Mouse (Mus musculus): ENCODE data around the gene Kcnq1.

Kcnq1 gene

GRCm38 (mm10) chr7:143313572-143314319, 207.6 kb downstream of the Kcnq1 start:
- DNase-seq (ENCODE audit: low spot score in 2 of 2), result no peak

GRCm38 (mm10) chr7:143318512-143318911, 212.3 kb downstream of the Kcnq1 start:
- no peak for DNase-seq (ENCODE audit: low spot score in 2 of 2)

- no peak for DNase-seq (ENCODE audit: low spot score in 2 of 2)
These were observed 214.2 kb downstream of the Kcnq1 start for GRCm38 (mm10) chr7:143320367-143320766.

- no peak for DNase-seq (ENCODE audit: low spot score in 2 of 2)
These were observed 218.9 kb downstream of the Kcnq1 start for GRCm38 (mm10) chr7:143325051-143325450.

DNA sequence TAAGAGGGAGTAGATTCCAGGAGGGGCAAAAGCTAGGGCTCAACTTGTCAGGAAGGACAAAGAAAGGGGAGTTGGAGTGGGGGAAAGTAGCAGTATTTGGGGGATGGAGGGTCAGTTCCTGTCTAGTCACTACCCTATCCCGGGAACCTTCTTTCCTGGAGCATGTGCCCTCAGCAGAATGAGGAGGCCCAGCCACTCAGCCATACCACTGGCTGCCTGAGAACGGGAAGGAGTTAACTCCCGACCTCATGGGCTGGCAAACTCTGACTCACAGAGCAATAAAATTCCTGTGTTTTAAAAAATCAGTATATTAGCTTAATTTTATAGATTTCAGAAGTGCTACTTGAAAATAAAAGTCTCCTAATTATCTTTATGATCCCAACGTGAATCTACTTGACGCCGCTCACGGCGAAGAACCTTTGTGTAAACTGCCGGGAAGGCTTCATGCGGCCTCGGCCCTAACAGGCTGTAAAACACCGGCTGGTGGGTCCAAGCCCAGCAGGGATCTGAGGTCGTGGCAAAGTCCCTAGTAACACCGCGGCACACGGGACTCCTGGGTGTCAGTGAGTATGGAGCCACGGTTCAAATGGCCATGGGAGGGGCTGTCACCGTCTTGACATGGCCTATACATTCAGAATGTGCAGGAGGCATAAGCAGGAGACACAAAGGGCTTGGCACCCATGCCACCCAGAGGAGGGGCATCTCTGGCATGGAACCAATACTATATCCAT, 222.2 kb downstream of the Kcnq1 start:
- no peak for DNase-seq (ENCODE audit: low spot score in 2 of 2)

GRCm38 (mm10) chr7:143329110-143329810, 223.1 kb downstream of the Kcnq1 start:
- no peak for DNase-seq (ENCODE audit: low spot score in 2 of 2)

DNA sequence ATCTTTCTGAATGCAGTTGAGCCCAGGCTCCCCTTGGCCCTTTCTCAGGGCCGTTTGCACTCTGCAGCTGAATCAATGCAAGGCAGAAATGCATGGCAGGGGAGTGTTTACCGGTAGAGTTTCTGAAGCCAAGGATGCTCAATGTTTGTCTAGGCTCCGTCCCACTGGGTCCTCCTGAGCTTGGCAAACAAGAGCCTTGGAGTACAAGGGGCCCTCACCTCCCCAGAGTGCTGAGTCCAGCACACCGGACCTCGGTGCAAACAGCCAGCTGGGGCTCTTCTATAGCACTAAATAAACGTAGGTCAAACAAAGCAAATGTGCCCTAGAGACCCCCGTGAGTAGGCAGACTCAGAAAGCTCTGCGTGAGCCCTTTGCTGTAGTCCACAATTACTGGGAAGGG, 226.9 kb downstream of the Kcnq1 start:
- no peak for DNase-seq (ENCODE audit: low spot score in 2 of 2)

GRCm38 (mm10) chr7:143333604-143334003, 227.4 kb downstream of the Kcnq1 start:
- no peak for DNase-seq (ENCODE audit: low spot score in 2 of 2)

- no peak for DNase-seq (ENCODE audit: low spot score in 2 of 2)
These were observed 232.5 kb downstream of the Kcnq1 start for GRCm38 (mm10) chr7:143338690-143339089.

- no peak for DNase-seq (ENCODE audit: low spot score in 2 of 2)
These were observed 234.6 kb downstream of the Kcnq1 start for GRCm38 (mm10) chr7:143340601-143341281.

GRCm38 (mm10) chr7:143341301-143341980, 235.3 kb downstream of the Kcnq1 start:
- DNase-seq (ENCODE audit: low spot score in 2 of 2), result no peak

DNA sequence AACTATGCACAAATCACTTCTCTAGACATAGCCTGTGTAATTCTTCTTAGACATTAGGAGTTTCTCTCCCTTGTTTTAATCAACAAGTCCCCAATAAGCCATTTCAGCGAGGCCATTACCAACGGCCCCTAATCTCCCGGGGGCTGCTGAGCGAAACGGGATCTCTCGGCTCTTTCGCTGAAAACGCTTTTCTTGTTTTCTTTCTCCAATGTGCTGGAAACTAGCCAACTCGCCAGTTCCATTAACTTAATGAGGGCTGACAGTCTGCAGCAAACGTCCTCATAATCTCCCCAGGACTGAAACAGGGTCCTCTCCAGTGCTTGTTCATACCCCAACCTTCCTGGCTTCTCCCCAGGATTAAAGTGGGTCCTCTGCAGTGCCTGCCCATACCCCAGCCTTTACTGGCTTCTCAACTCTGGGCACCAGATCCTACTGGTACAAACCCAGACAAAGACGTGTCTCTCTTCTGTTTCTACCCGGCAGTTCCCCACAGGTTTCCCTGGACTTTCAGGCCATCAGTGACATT, 237.7 kb downstream of the Kcnq1 start:
- no peak for DNase-seq (ENCODE audit: low spot score in 2 of 2)

GRCm38 (mm10) chr7:143349287-143349686, 243.1 kb downstream of the Kcnq1 start:
- no peak for DNase-seq (ENCODE audit: low spot score in 2 of 2)

- no peak for DNase-seq (ENCODE audit: low spot score in 2 of 2)
These were observed 243.7 kb downstream of the Kcnq1 start for GRCm38 (mm10) chr7:143349848-143350247.

DNA sequence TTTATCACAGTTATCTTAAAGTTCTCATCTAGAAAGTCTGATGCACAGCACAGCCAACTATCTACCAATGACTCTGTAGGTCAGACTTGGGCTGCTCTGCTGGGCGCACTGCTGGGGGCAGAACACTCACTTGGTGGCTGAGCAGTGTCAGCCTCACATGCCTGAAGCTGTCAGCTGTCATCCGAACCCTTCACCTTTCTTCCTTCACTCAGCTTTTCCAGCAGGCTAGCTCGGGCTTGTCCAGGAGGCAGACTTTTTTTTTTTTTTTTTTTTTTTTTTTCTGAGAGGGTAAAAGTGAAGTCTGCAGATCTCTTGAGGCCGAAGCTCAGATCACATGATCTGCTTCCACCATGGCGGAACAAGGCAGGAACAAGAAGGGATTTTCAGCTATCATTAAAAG, 249.7 kb downstream of the Kcnq1 start:
- DNase-seq (ENCODE audit: low spot score in 2 of 2), result no peak

DNA sequence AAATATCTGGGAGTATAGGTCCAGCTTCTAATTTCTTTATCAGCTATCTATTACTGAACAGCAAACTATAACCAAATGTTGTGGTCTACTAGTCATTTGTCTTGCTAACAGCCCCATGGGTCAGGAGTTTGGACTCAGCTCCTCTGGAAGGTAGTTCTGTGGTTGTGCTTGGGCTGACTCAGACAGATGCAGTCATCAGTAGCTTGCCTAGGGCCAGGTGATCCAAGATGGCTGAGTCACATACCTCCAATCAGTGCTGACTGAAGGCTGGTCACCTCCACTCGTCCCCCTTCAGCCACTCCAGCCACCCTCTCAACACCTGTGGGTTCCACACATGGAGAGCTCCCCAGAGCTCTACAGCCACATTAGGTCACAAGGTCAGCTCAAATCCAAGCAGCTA, 250.9 kb downstream of the Kcnq1 start:
- no peak for DNase-seq (ENCODE audit: low spot score in 2 of 2)

GRCm38 (mm10) chr7:143357831-143358230, 251.7 kb downstream of the Kcnq1 start:
- no peak for DNase-seq (ENCODE audit: low spot score in 2 of 2)

DNA sequence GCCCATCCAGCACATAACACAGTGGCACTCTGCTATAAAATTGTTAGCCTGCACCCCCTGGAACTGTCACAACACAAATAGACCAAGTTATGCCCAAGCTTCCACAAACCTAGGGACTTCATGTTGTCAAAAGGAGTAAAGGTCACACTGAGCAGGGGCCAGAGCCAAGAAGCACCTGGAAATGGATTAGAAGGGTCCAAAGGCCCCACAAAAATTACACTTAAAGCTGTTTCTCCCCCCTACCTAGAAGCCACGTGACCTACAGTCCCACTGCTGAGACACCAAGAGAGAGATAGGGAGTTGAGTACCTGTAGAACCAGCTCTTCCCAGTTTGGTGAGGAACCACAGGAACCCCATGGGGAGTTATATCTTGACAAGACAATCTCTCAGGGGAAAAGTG, 253.6 kb downstream of the Kcnq1 start:
- no peak for DNase-seq (ENCODE audit: low spot score in 2 of 2)

DNA sequence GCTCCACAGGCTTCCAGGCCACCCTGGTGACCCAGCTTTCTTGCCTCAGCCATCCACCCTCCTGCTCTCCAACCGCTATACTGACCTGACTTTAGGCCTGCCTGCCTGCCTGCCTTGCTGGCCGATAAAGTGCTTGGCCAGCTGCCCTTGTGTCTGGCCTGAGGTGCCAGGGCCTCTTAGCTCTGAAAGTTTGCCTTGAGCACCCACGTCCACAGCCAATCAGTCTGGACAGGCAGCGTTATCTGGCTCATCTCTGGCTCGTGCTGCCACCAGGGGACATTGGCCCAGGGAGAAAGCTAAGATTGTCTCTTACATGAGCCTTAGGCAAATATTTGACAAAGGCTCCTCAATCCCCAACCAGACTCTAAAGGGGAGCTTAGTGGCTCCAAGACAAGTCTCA, 254.6 kb downstream of the Kcnq1 start:
- DNase-seq (ENCODE audit: low spot score in 2 of 2), result no peak

- no peak for DNase-seq (ENCODE audit: low spot score in 2 of 2)
These were observed 258.1 kb downstream of the Kcnq1 start for GRCm38 (mm10) chr7:143364092-143364832.
